Mouse (Mus musculus) bone marrow, adult 2 months (tissue): ENCODE results near the gene Rac1.

Experiments
- CTCF ChIP-seq: fragments of 200-500 bp; IDR thresholded peaks from 2 replicates; pipeline ENCODE4 v1.5.1; 2011; ENCODE audit warnings: low read length, control low read depth; ENCODE audit not compliant: control insufficient read depth, insufficient read depth
- POLR2A ChIP-seq: fragments of 200-500 bp; IDR thresholded peaks from 2 replicates; pipeline ENCODE4 v1.6.1; 2011; ENCODE audit warnings: low read depth, mild to moderate bottlenecking, control low read depth, low read length, borderline replicate concordance; ENCODE audit not compliant: control insufficient read depth

GRCm38 (mm10) chr5:143503740-143504139 lies 24.1 kb downstream of the Rac1 start:
- no peak for TF ChIP-seq POLR2A
- no peak for TF ChIP-seq CTCF
